Mouse (Mus musculus) right cerebral cortex, postnatal 14 days (tissue): ENCODE measurements at regions not wholly inside any gene's neighbourhood (a gene's known extent, or its start where the extent isn't known, plus 50 kb on each side); places are given as distances from the start of the nearest gene placed in this dataset.
"Not testable (repeated sequence)": the region's sequence is repeated elsewhere in the genome, so short reads cannot be mapped to it uniquely, and the experiment has no call there.

Experiments
- DNase-seq: peaks from one replicate; pipeline ENCODE4 v3.0.0; 2022

DNA sequence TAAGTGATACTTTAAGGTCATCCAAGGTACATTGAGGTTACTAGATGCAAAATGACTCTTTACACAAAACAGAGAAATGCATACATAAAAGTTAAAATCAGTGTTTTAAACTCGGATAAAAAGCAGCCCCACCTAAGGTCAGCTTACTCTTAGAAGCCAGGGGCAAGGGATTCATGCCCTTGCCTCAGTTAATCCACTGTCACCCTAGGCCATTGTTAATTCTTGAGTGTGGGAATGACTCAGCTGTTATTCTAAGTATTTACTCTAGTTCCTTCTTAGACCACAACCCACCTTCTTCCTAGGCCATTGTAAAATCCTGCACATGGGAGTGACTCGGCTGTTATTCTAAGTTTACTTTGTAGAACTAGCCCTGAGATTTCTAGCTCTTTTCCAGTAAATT lies 64.1 kb upstream of the Ces1h start:
- DNase-seq, result not testable (repeated sequence)

DNA sequence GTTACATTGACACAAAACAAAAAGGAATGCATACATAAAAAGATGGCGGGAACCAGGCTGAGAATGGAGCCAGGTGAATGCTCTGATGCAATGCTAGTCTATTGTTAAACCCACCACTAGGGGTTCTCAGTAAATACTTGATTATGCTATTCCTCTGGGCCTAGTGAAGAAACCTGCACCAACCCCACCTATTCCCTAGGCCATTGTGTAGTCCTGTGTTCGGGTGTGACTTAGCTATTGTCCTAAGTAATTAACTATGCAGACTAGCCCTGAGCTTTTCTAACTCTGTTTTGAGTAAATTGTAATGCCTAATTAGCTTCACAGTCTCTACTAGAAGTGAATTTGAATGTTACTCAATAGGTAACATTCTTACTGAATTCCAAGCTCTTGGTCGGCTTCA lies 62.4 kb upstream of the Ces1h start:
- no peak for DNase-seq

DNA sequence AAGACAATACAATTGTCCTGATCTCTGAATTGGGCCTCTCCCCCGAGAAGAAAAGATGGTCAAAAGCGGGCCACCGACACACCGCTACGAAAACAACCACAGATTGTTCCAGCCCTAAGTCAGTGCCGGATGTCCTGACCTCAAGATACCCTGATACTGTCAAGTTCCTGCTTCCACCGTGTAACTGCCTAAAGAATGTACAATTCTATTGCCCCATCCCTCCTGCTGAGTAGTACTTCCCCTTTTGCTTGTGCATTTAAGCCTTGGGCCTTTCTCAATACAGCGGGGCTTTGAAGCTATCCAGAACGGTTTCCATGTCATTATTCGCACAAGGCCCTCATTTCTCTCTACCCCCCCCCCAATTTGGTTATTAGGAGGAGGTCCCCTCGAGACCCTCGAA lies 57.1 kb upstream of the Ces1h start:
- DNase-seq, result not testable (repeated sequence)

DNA sequence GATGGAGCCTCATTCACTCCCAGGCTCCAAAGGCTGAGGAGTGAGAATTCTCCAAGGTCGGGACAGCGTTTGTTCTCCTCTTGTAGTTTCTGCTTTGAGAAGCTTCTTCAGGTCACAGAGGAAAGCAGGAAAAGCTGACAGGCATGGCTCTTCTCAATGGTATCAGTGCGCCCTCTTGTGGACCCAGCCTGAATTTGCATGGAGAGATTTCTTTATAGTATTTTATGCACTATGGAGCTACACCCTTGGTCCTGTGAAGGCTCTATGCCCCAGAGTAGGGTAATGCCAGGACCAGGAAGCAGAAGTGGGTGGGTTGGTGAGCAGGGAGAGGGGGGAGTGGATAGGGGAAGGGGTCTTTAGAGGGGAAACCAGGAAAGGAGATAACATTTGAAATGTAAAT lies 51.1 kb upstream of the Ces1h start:
- DNase-seq, result peak; percentile 73
